Comparison of ENCODE assay signal across 10 mouse cellular contexts in the genomic region with DNA sequence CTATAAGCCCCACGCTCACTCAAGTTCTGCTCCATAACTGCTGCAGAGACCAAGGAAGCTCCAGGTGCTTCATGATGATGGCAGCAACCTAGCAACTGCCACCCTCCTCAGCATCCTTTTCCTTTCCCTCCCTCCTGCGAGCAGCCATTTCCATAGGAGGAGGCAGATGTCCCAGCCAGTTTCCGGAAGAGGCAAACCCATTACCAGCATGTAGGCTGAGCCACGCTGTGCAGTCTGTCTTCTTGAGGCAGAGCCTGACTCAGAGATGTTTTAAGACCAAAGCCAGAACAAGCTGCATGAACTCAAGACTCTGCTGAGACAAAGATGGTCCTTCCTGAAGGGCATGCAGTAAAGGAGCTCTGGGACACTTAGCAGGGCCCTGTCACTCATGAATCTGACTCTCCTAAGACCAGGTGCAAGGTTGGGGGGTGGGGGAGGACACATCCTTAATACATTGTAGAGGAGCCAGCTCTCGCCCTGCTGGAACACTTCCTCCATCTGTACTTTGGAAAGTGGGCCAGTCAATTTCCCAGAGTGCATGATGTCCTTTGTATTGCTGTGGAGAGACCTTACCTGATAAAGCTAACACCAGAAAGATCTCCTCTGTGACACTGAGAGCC. TPM values are rescaled to one million over a fixed set of nuclear protein-coding genes. Genes with fewer than 3 reads are reported as not detected.
A peak's percentile ranks its signal among the peaks of the same experiment; 100 is the strongest.
DNase-seq lines count a peak whose midpoint lies in the region.
"Had no signal": no experiment of that assay in that cellular context is flagged by ENCODE, and none has a peak within 500 bp of the region (broad histone marks: within the 10 kb centered on the region; RNA-seq: fewer than 3 reads in every experiment).

No protein-coding gene starts in this region.

- peak; percentile 74 for DNase-seq in right cerebral cortex, adult 18-20 months
- DNase-seq in right cerebral cortex, postnatal 4 days: no peak
- DNase-seq in cerebellum, adult 9-11 months: peak; percentile 80
- peak; percentile 55 for DNase-seq in left cerebral cortex, adult 18-20 months (ENCODE audit: low spot score in 2 of 2)
- DNase-seq in right cerebral cortex, postnatal 36 days (ENCODE audit: low spot score in 2 of 2): peak; percentile 57 to 66
- DNase-seq in thymus, postnatal 10 days (ENCODE audit: low spot score in 2 of 2): no peak
- no peak for DNase-seq in thymus, adult 18-20 months
- no peak for DNase-seq in retina, postnatal 1 day
- DNase-seq: gastrocnemius, postnatal 10 days; thymus, postnatal 36 days had no signal

RNA-seq across cellular contexts. Expression of gene Hdac4, which starts 24.8 kb away (rescaled TPM):
- total RNA-seq in left cerebral cortex, adult 18-20 months (2021): 100 to 1,000 TPM; 108 to 111 TPM

Comparison
In these comparisons a context has a peak if more than half of its experiments do, and no peak if none do; other contexts are left out.
1. DNase-seq: peak in right cerebral cortex, adult 18-20 months (single experiment), cerebellum, adult 9-11 months (single experiment), left cerebral cortex, adult 18-20 months (2 of 2) and right cerebral cortex, postnatal 36 days (2 of 2); none in right cerebral cortex, postnatal 4 days (single experiment), thymus, postnatal 10 days (0 of 2), thymus, adult 18-20 months (0 of 2) and retina, postnatal 1 day (single experiment).